Mouse (Mus musculus): ENCODE data around the gene Tpst2. TPM values are rescaled to one million over a fixed set of nuclear protein-coding genes. Genes with fewer than 3 reads are reported as not detected.

Tpst2 gene
- polyA plus RNA-seq, 1 experiment from 2014 or later = 28.4 TPM

DNA sequence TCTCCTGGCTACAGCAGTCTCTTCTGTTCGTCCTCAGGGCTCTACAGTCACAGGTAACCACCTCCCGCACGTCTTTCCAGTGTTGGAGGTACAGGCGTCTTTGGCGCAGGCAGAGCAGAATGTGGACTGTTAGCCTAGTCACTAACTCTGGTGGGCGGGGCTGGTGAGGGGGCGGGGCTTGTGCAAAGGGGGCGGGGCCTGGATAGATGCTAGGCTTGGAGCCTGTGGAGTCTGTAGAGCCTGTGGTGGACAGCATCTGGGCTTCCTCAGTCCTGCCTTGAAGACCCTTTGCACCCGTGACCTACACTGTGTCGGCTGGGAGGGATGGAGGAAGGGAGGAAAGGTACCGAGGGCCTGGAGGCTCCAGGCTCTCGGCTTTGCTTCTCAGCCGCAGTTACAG is 79.4 kb downstream of the Tpst2 start, which contains the start of gene Gm6583:
Gene Gm6583, minus strand, starts transcription at position 124 of the 400 bp plus-strand sequence.
- Histone ChIP-seq H3K27ac (no peak within 1 kb of the TSS), H3K9me3 (replicated peaks) (no peaks in the 10 kb centered on the region), H3K4me3 (no peak within 1 kb of the TSS), H3K27me3 (no peaks in the 10 kb centered on the region), H3K4me1 (no peaks in the 10 kb centered on the region), H3K36me3 (ENCODE audit: poor library complexity, severe bottlenecking) (peaks cover 75% of the 10 kb centered on the region), H3K9ac (no peak within 1 kb of the TSS), H3K4me2 (no peak within 1 kb of the TSS)
- no peak for ATAC-seq
- WGBS = 62% methylated on average over 13 of the region's 13 CpGs

- no peak for ATAC-seq
- no peaks in the 10 kb centered on the region for H3K9me3 ChIP-seq (replicated peaks)
- no peak overlapping the region for H3K27ac ChIP-seq
- no peaks in the 10 kb centered on the region for H3K27me3 ChIP-seq
- no peak overlapping the region for H3K9ac ChIP-seq
- WGBS = 93% methylated on average over 9 of the region's 9 CpGs
- H3K4me2 ChIP-seq = no peak overlapping the region
- peaks cover 71% of the 10 kb centered on the region for H3K36me3 ChIP-seq (ENCODE audit: poor library complexity, severe bottlenecking)
- H3K4me3 ChIP-seq = no peak overlapping the region
- H3K4me1 ChIP-seq = no peaks in the 10 kb centered on the region
Measured at GRCm38 (mm10) chr5:112356322-112356721, 79.8 kb downstream of the Tpst2 start.

DNA sequence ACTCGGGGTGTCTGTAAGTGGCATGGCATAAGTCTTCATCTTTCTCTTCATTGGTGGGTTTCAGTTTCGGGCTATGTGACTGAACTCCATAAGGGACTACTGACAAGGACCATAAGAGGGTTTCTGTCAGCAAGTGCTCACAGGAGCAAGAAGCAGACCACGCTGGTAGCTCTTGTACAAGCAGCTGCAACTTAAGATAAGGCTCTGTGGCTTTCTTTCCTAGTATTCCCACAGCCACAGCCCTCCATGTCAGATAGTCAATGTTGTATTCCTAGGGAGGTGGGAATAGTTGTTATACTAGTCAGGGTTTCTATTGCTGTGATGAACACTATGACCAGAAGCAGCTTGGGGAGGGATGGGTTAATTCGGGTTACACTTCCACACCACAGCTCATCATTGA is 83.0 kb downstream of the Tpst2 start:
- H3K4me2 ChIP-seq = no peak overlapping the region
- no peak overlapping the region for H3K27ac ChIP-seq
- WGBS = 97% methylated on average over 4 of the region's 4 CpGs
- H3K9ac ChIP-seq = no peak overlapping the region
- H3K9me3 ChIP-seq (replicated peaks) = no peaks in the 10 kb centered on the region
- no peak overlapping the region for H3K4me3 ChIP-seq
- peaks cover 67% of the 10 kb centered on the region for H3K36me3 ChIP-seq (ENCODE audit: poor library complexity, severe bottlenecking)
- ATAC-seq = no peak
- H3K4me1 ChIP-seq = no peaks in the 10 kb centered on the region
- no peaks in the 10 kb centered on the region for H3K27me3 ChIP-seq

- Histone ChIP-seq H3K4me1 (no peaks in the 10 kb centered on the region), H3K27ac (no peak overlapping the region), H3K9ac (no peak overlapping the region), H3K4me2 (no peak overlapping the region), H3K36me3 (ENCODE audit: poor library complexity, severe bottlenecking) (peaks cover 67% of the 10 kb centered on the region), H3K4me3 (no peak overlapping the region), H3K9me3 (replicated peaks) (no peaks in the 10 kb centered on the region), H3K27me3 (no peaks in the 10 kb centered on the region)
- ATAC-seq = no peak
- 95% methylated on average over 3 of the region's 3 CpGs for WGBS
Measured at GRCm38 (mm10) chr5:112360077-112360476, 83.6 kb downstream of the Tpst2 start.

DNA sequence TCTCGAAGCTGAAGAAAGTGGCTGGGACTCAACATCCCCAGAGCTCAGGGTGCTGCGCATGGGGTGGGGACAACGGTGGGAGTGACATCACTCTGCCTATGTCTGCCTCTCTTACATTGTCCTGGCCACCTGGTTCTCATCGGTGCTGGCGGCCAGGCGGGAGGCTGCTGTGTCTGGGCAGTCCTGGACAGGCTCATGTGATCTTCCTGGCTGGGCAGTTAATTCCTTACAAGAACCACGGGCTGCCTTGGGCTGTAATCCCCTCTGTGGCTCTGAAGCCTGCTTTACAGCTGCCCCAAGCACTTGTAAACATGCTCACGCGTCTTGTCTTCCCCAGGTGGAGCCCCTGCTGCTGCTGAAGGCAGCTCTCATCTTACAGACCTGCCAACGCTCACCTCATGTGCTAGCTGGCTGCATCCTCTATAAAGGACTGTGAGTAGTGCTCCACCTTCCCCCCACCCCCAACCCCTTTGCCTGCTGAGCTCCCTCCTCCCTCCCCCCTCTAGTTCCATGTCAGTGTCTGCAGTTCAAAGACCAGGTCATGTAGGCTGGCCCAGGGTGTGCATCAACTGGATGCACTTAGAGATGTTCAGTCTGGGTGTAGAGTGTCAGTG is 87.8 kb downstream of the Tpst2 start:
- H3K9me3 ChIP-seq (replicated peaks) = no peaks in the 10 kb centered on the region
- H3K27ac ChIP-seq = no peak overlapping the region
- H3K4me2 ChIP-seq = no peak overlapping the region
- WGBS = 70% methylated on average over 10 of the region's 10 CpGs
- H3K27me3 ChIP-seq = no peaks in the 10 kb centered on the region
- H3K36me3 ChIP-seq (ENCODE audit: poor library complexity, severe bottlenecking) = peaks cover 70% of the 10 kb centered on the region
- no peak overlapping the region for H3K9ac ChIP-seq
- no peak overlapping the region for H3K4me3 ChIP-seq
- ATAC-seq = no peak
- peaks cover 1% of the 10 kb centered on the region for H3K4me1 ChIP-seq

Other genes starting within 250 kb of the Tpst2 start
- 0.42 and 1.6 TPM in 2 replicates for gene Cryba4, start 24.2 kb upstream of the Tpst2 start, polyA plus RNA-seq (2015; fragmentation: Nextera tagmentation; extraction: Ambion mirVana)
- gene Crybb1, start 20.9 kb upstream of the Tpst2 start, polyA plus RNA-seq (2015; fragmentation: Nextera tagmentation; extraction: Ambion mirVana) = 2.1 TPM in 2 replicates
- gene Tfip11, start 49.7 kb downstream of the Tpst2 start, polyA plus RNA-seq (2015; fragmentation: Nextera tagmentation; extraction: Ambion mirVana) = 29.9 and 35.7 TPM in 2 replicates
- gene Srrd, start 66.3 kb downstream of the Tpst2 start, polyA plus RNA-seq (2015; fragmentation: Nextera tagmentation; extraction: Ambion mirVana) = 47.3 and 57.6 TPM in 2 replicates
- 28.9 and 33.0 TPM in 2 replicates for gene Hps4, start 66.4 kb downstream of the Tpst2 start, polyA plus RNA-seq (2015; fragmentation: Nextera tagmentation; extraction: Ambion mirVana)
- gene Gm6583, start 79.3 kb downstream of the Tpst2 start, polyA plus RNA-seq (2015; fragmentation: Nextera tagmentation; extraction: Ambion mirVana) = 0.18 and 0.23 TPM in 2 replicates
- gene Asphd2, start 118.2 kb downstream of the Tpst2 start, polyA plus RNA-seq (2015; fragmentation: Nextera tagmentation; extraction: Ambion mirVana) = 21.4 and 23.8 TPM in 2 replicates
- gene Gm6588, start 172.7 kb downstream of the Tpst2 start, polyA plus RNA-seq (2015; fragmentation: Nextera tagmentation; extraction: Ambion mirVana) = 0.68 and 1.1 TPM in 2 replicates